Mouse (Mus musculus) stomach, postnatal 0 days (tissue): ENCODE measurements around the gene Ppfibp2.

Experiments
- CTCF ChIP-seq: IDR thresholded peaks from 2 replicates; pipeline ENCODE4 v1.5.1; 2016; ENCODE audit warnings: antibody characterized with exemption, low read depth, mild to moderate bottlenecking, moderate library complexity
- EP300 ChIP-seq: optimal IDR thresholded peaks from 2 replicates; pipeline ENCODE3; 2016; ENCODE audit warnings: antibody characterized with exemption

- TF ChIP-seq CTCF (no peak), EP300 (no peak)
These were observed 26.0 kb upstream of the Ppfibp2 start for GRCm38 (mm10) chr7:107568971-107569370.
